Mouse (Mus musculus): ENCODE results near the gene Prima1.

Gene Prima1

GRCm38 (mm10) chr12:103150247-103150646 is 91.7 kb downstream of the Prima1 start:
- no peak for DNase-seq (ENCODE audit: low spot score)
